Mouse (Mus musculus) gastrocnemius, postnatal 4 days (tissue): ENCODE measurements around the gene 1700016D06Rik. TPM values are rescaled to one million over a fixed set of nuclear protein-coding genes. Genes with fewer than 3 reads are reported as not detected.
A peak's percentile ranks its signal among the peaks of the same experiment; 100 is the strongest.
"Not testable (repeated sequence)": the region's sequence is repeated elsewhere in the genome, so short reads cannot be mapped to it uniquely, and the experiment has no call there.

Experiments
- DNase-seq, 2 experiments: peaks; one replicate each; pipeline ENCODE4 v3.0.0; 2021 to 2022; ENCODE audit warnings: low spot score in 2 of 2, mixed read lengths in 2 of 2
- total RNA-seq, 2 experiments: library from RNA; stranded (reverse); gene quantifications; 2 replicates each; pipeline ENCODE4 v1.2.3; 2021

The 1700016D06Rik gene
- total RNA-seq, 2 experiments from 2014 or later = not detected

GRCm38 (mm10) chr8:11703789-11704188 lies 2.9 kb upstream of the 1700016D06Rik start:
- no peak for DNase-seq

GRCm38 (mm10) chr8:11701428-11701827 lies 565 bp upstream of the 1700016D06Rik start:
- no peak for DNase-seq

- peak; percentile 68 to 83 for DNase-seq
Observed at GRCm38 (mm10) chr8:11700060-11701032, 517 bp downstream of the 1700016D06Rik start.

GRCm38 (mm10) chr8:11699442-11700001 lies 1.3 kb downstream of the 1700016D06Rik start:
- no peak for DNase-seq

GRCm38 (mm10) chr8:11697467-11697866 lies 3.4 kb downstream of the 1700016D06Rik start:
- DNase-seq = no peak

- DNase-seq = no peak
Observed at GRCm38 (mm10) chr8:11696176-11696575, 4.7 kb downstream of the 1700016D06Rik start.

- DNase-seq = no peak
Observed at GRCm38 (mm10) chr8:11693972-11694371, 6.9 kb downstream of the 1700016D06Rik start.

GRCm38 (mm10) chr8:11692455-11692854 lies 8.4 kb downstream of the 1700016D06Rik start:
- no peak for DNase-seq

- DNase-seq = peak in 1 of 2 experiments; percentile 62
Observed at GRCm38 (mm10) chr8:11691761-11692160, 9.1 kb downstream of the 1700016D06Rik start.

GRCm38 (mm10) chr8:11691284-11691683 lies 9.6 kb downstream of the 1700016D06Rik start:
- no peak for DNase-seq

- DNase-seq = peak in 1 of 2 experiments; percentile 63
Observed at GRCm38 (mm10) chr8:11689945-11690344, 10.9 kb downstream of the 1700016D06Rik start.

GRCm38 (mm10) chr8:11687251-11687650 lies 13.6 kb downstream of the 1700016D06Rik start:
- no peak for DNase-seq

- no peak for DNase-seq
Observed at GRCm38 (mm10) chr8:11684558-11684957, 16.3 kb downstream of the 1700016D06Rik start.

GRCm38 (mm10) chr8:11668308-11668707 lies 32.6 kb downstream of the 1700016D06Rik start:
- no peak for DNase-seq

GRCm38 (mm10) chr8:11666023-11666716 lies 34.7 kb downstream of the 1700016D06Rik start:
- not testable (repeated sequence) for DNase-seq

GRCm38 (mm10) chr8:11661969-11662368 lies 38.9 kb downstream of the 1700016D06Rik start:
- DNase-seq = no peak

- DNase-seq = no peak
Observed at GRCm38 (mm10) chr8:11650021-11650420, 50.8 kb downstream of the 1700016D06Rik start.

- DNase-seq = no peak
Observed at GRCm38 (mm10) chr8:11643123-11643522, 57.7 kb downstream of the 1700016D06Rik start.

GRCm38 (mm10) chr8:11640606-11641005 lies 60.3 kb downstream of the 1700016D06Rik start:
- no peak for DNase-seq

- no peak for DNase-seq
Observed at GRCm38 (mm10) chr8:11637531-11637930, 63.3 kb downstream of the 1700016D06Rik start.

GRCm38 (mm10) chr8:11636324-11637057 lies 64.4 kb downstream of the 1700016D06Rik start:
- peak; percentile 71 to 83 for DNase-seq
